Mouse (Mus musculus): ENCODE data around the gene Amt. TPM values are rescaled to one million over a fixed set of nuclear protein-coding genes. Genes with fewer than 3 reads are reported as not detected.

Amt gene
- polyA plus RNA-seq, 1 experiment from 2014 or later, result 0.96 TPM

Other genes with a start within 250 kb of the Amt start
- 5.4 to 20.7 TPM (median 8.9 TPM) in 3 replicates for gene Gmppb, start 247.6 kb upstream of the Amt start, polyA plus RNA-seq (2018)
- 0.29 to 1.1 TPM (median 0.97 TPM) in 3 replicates for gene Amigo3, start 243.7 kb upstream of the Amt start, polyA plus RNA-seq (2018)
- 0.09 to 0.19 TPM in 2 of 3 replicates, not detected in the other for gene Mst1, start 216.4 kb upstream of the Amt start, polyA plus RNA-seq (2018)
- 16.0 to 22.0 TPM (median 16.5 TPM) in 3 replicates for gene Rnf123, start 213.5 kb upstream of the Amt start, polyA plus RNA-seq (2018)
- 30.5 to 37.0 TPM (median 32.8 TPM) in 3 replicates for gene Apeh, start 202.2 kb upstream of the Amt start, polyA plus RNA-seq (2018)
- gene Bsn, start 106.5 kb upstream of the Amt start, polyA plus RNA-seq (2018), result 4.3 to 8.4 TPM (median 4.9 TPM) in 3 replicates
- gene Dag1, start 32.9 kb upstream of the Amt start, polyA plus RNA-seq (2018), result 38.1 to 58.2 TPM (median 44.5 TPM) in 3 replicates
- gene Nicn1, start 6.4 kb upstream of the Amt start, polyA plus RNA-seq (2018), result 6.8 to 7.1 TPM (median 6.8 TPM) in 3 replicates
- 409 to 646 TPM (median 437 TPM) in 3 replicates for gene Rhoa, start 9.3 kb downstream of the Amt start, polyA plus RNA-seq (2018)
- 7.0 to 22.0 TPM (median 13.1 TPM) in 3 replicates for gene Tcta, start 9.3 kb downstream of the Amt start, polyA plus RNA-seq (2018)
- gene Gpx1, start 42.0 kb downstream of the Amt start, polyA plus RNA-seq (2018), result 944 to 2,094 TPM (median 1,300 TPM) in 3 replicates
- 60.3 to 67.5 TPM (median 67.2 TPM) in 3 replicates for gene Usp4, start 51.0 kb downstream of the Amt start, polyA plus RNA-seq (2018)
- gene 1700102P08Rik, start 96.0 kb downstream of the Amt start, polyA plus RNA-seq (2018), result 0.33 TPM in 1 of 3 replicates, not detected in the others
- gene Ccdc36, start 131.6 kb downstream of the Amt start, polyA plus RNA-seq (2018), result not detected in 3 replicates
- gene BC048562, start 139.6 kb downstream of the Amt start, polyA plus RNA-seq (2018), result not detected in 3 replicates
- 15.8 to 26.5 TPM (median 19.0 TPM) in 3 replicates for gene Ccdc71, start 163.7 kb downstream of the Amt start, polyA plus RNA-seq (2018)
- gene Klhdc8b, start 164.7 kb downstream of the Amt start, polyA plus RNA-seq (2018), result 1.5 to 1.9 TPM (median 1.6 TPM) in 3 replicates
- gene Lamb2, start 182.9 kb downstream of the Amt start, polyA plus RNA-seq (2018), result 0.26 to 0.92 TPM (median 0.40 TPM) in 3 replicates
- gene Usp19, start 193.7 kb downstream of the Amt start, polyA plus RNA-seq (2018), result 33.8 to 68.8 TPM (median 46.3 TPM) in 3 replicates
- 77.0 to 179 TPM (median 87.2 TPM) in 3 replicates for gene Qars, start 210.9 kb downstream of the Amt start, polyA plus RNA-seq (2018)
- 73.2 to 92.9 TPM (median 77.3 TPM) in 3 replicates for gene Qrich1, start 220.0 kb downstream of the Amt start, polyA plus RNA-seq (2018)

Data from macrophage (primary cell).